Mouse (Mus musculus) C2C12 (cell line): ENCODE results near the gene Rxrg. TPM values are rescaled to one million over a fixed set of nuclear protein-coding genes. Genes with fewer than 3 reads are reported as not detected.

Experiments
- H3K27me3 ChIP-seq: one replicate; pipeline ENCODE4 v1.6.1; 2011; ENCODE audit not compliant: control insufficient read depth, insufficient read depth, insufficient read length
- H3K36me3 ChIP-seq: one replicate; pipeline ENCODE4 v1.6.1; 2011; ENCODE audit not compliant: control insufficient read depth, insufficient read depth
- H3K4me3 ChIP-seq: one replicate; pipeline ENCODE4 v1.5.1; 2011; ENCODE audit warnings: mild to moderate bottlenecking, control low read depth; ENCODE audit not compliant: poor library complexity, insufficient read depth, severe bottlenecking
- H3K79me2 ChIP-seq: one replicate; pipeline ENCODE4 v1.6.1; 2011; ENCODE audit not compliant: control insufficient read depth, insufficient read depth
- H3K79me3 ChIP-seq: one replicate; pipeline ENCODE4 v1.6.1; 2011; ENCODE audit warnings: low read depth, control low read depth
- H3ac ChIP-seq: one replicate; pipeline ENCODE3; 2011; ENCODE audit warnings: low read depth; ENCODE audit not compliant: control insufficient read depth, insufficient read length
- CEBPB ChIP-seq: IDR thresholded peaks from one replicate; pipeline ENCODE4 v1.6.1; 2011; ENCODE audit warnings: low read depth, mild to moderate bottlenecking, control low read depth, moderate library complexity
- CTCF ChIP-seq: IDR thresholded peaks from one replicate; pipeline ENCODE4 v1.5.1; 2011; ENCODE audit not compliant: control insufficient read depth, insufficient read depth, insufficient read length
- FOSL1 ChIP-seq: IDR thresholded peaks from one replicate; pipeline ENCODE4 v1.8.0; 2011; ENCODE audit warnings: mild to moderate bottlenecking, low read length; ENCODE audit not compliant: poor library complexity, insufficient read depth, severe bottlenecking
- MAX ChIP-seq: IDR thresholded peaks from one replicate; pipeline ENCODE4 v1.6.1; 2011; ENCODE audit warnings: mild to moderate bottlenecking, control low read depth
- MYOD1 ChIP-seq: IDR thresholded peaks from one replicate; pipeline ENCODE4 v1.6.1; 2011; ENCODE audit warnings: low read depth; ENCODE audit not compliant: control insufficient read depth, insufficient read length
- MYOG ChIP-seq: IDR thresholded peaks from one replicate; pipeline ENCODE4 v1.6.1; 2011; ENCODE audit not compliant: control insufficient read depth, insufficient read length; ENCODE audit errors: extremely low read depth
- USF1 ChIP-seq: IDR thresholded peaks from one replicate; pipeline ENCODE4 v1.6.1; 2011; ENCODE audit warnings: low read depth, mild to moderate bottlenecking, control low read depth, moderate library complexity
- long read RNA-seq, 2 experiments: library from polyadenylated mRNA; unstranded; transcript quantifications; one replicate each; pipeline ENCODE4 v2.0.0; 2019 to 2020
- polyA plus RNA-seq: library from polyadenylated mRNA; unstranded; fragments of >200 nt; fragmentation: generic; extraction: Trizol; gene quantifications from one replicate; pipeline ENCODE4 v1.2.1, GENCODE M21; 2012; ENCODE audit warnings: missing spikeins

Rxrg gene
- not detected for polyA plus RNA-seq
- long read RNA-seq, experiment 1, result 0 reads
- long read RNA-seq, experiment 2, result 0 reads

GRCm38 (mm10) chr1:167598255-167599081, at the start of gene Rxrg:
TSS of gene Rxrg (plus strand) at chr1:167598384.
- Histone ChIP-seq H3K36me3 (no peaks in the 10 kb centered on the region), H3K4me3 (no peak within 1 kb of the TSS), H3K79me2 (no peaks in the 10 kb centered on the region), H3K79me3 (no peaks in the 10 kb centered on the region), H3ac (no peak within 1 kb of the TSS), H3K27me3 (peaks cover 13% of the 10 kb centered on the region)
- TF ChIP-seq MYOD1 (peak; percentile 71), USF1 (no peak)

DNA sequence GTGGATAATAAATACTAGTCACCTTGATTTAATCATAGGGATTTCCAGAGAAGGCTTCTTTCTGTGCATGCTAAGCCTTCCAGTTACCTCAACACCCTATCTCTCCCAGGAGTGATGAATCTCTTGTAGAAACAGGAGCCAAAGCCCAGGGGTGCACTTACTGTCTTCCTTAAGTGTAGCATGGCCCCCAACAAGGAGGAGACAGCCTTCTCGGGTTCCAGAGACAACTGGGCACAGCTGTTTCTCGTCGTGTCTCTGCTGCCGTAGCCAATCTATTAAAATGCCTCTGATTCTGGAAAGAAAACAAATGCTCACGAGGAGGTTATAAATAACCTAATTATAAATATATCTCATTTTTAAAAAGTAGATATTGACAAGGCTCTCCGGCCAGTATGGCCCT, 48.9 kb upstream of the Rxrg start:
- H3ac ChIP-seq, result no peak overlapping the region
- no peaks in the 10 kb centered on the region for H3K79me2 ChIP-seq
- no peaks in the 10 kb centered on the region for H3K36me3 ChIP-seq
- H3K79me3 ChIP-seq, result no peaks in the 10 kb centered on the region
- no peaks in the 10 kb centered on the region for H3K27me3 ChIP-seq
- H3K4me3 ChIP-seq, result no peak overlapping the region
- TF ChIP-seq FOSL1 (no peak), CEBPB (no peak), CTCF (no peak), MYOD1 (no peak), MYOG (no peak), MAX (no peak), USF1 (no peak)

- no peak overlapping the region for H3ac ChIP-seq
- TF ChIP-seq CEBPB (no peak), CTCF (no peak), USF1 (no peak), FOSL1 (no peak), MAX (no peak), MYOD1 (no peak), MYOG (no peak)
- H3K27me3 ChIP-seq, result no peaks in the 10 kb centered on the region
- H3K4me3 ChIP-seq, result no peak overlapping the region
- H3K79me3 ChIP-seq, result no peaks in the 10 kb centered on the region
- H3K36me3 ChIP-seq, result no peaks in the 10 kb centered on the region
- H3K79me2 ChIP-seq, result no peaks in the 10 kb centered on the region
Observed at GRCm38 (mm10) chr1:167551601-167552000, 46.6 kb upstream of the Rxrg start.

GRCm38 (mm10) chr1:167553959-167554526, 44.1 kb upstream of the Rxrg start:
- Histone ChIP-seq H3K79me3 (no peaks in the 10 kb centered on the region), H3ac (no peak overlapping the region), H3K36me3 (no peaks in the 10 kb centered on the region), H3K27me3 (no peaks in the 10 kb centered on the region), H3K4me3 (no peak overlapping the region), H3K79me2 (no peaks in the 10 kb centered on the region)
- TF ChIP-seq MYOG (no peak), USF1 (no peak), CEBPB (no peak), CTCF (no peak), MYOD1 (no peak)

GRCm38 (mm10) chr1:167566571-167566970, 31.6 kb upstream of the Rxrg start:
- H3ac ChIP-seq, result no peak overlapping the region
- no peaks in the 10 kb centered on the region for H3K79me3 ChIP-seq
- H3K27me3 ChIP-seq, result no peaks in the 10 kb centered on the region
- no peaks in the 10 kb centered on the region for H3K36me3 ChIP-seq
- H3K4me3 ChIP-seq, result no peak overlapping the region
- H3K79me2 ChIP-seq, result no peaks in the 10 kb centered on the region
- no peak for TF ChIP-seq FOSL1
- TF ChIP-seq USF1, result no peak
- TF ChIP-seq MYOD1, result no peak
- TF ChIP-seq MYOG, result no peak
- no peak for TF ChIP-seq CEBPB
- no peak for TF ChIP-seq MAX
- no peak for TF ChIP-seq CTCF

- no peaks in the 10 kb centered on the region for H3K36me3 ChIP-seq
- no peaks in the 10 kb centered on the region for H3K79me3 ChIP-seq
- no peak overlapping the region for H3K4me3 ChIP-seq
- TF ChIP-seq FOSL1, result peak; percentile 5
- TF ChIP-seq CTCF, result no peak
- no peak for TF ChIP-seq MYOG
- H3K27me3 ChIP-seq, result no peaks in the 10 kb centered on the region
- H3K79me2 ChIP-seq, result no peaks in the 10 kb centered on the region
- no peak overlapping the region for H3ac ChIP-seq
Observed at GRCm38 (mm10) chr1:167579131-167579530, 19.1 kb upstream of the Rxrg start.
